Mouse (Mus musculus): Measurements from ENCODE around the gene Adcy2. TPM values are rescaled to one million over a fixed set of nuclear protein-coding genes. Genes with fewer than 3 reads are reported as not detected.

The Adcy2 gene
- polyA plus RNA-seq, 1 experiment from 2014 or later = 15.2 TPM

DNA sequence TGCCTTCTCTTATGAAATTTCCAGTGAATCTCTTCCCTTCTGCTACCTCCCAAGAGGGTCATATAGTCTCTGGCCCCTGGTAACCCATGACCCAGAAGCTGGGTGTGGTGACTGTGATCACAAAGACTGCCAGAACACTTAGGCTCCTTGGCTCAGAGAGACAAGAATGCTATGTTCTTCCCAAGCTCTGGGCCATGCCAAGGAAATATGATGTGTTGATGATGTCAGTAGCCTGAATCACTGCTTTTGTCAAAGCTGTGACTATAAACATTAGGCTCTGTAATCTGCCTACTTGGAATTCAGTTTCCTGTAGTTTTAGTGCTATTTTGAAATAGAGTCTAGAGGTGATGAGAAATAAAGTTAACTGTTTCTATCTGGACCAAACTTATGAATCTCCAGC, 206.1 kb downstream of the Adcy2 start:
- Histone ChIP-seq H3K27ac (replicated peaks) (no peak overlapping the region), H3K36me3 (no peaks in the 10 kb centered on the region), H3K4me3 (no peak overlapping the region), H3K4me2 (no peak overlapping the region), H3K4me1 (replicated peaks) (no peaks in the 10 kb centered on the region), H3K9ac (no peak overlapping the region), H3K9me3 (no peaks in the 10 kb centered on the region), H3K27me3 (no peaks in the 10 kb centered on the region)
- ATAC-seq (ENCODE audit: low read depth) = no peak

DNA sequence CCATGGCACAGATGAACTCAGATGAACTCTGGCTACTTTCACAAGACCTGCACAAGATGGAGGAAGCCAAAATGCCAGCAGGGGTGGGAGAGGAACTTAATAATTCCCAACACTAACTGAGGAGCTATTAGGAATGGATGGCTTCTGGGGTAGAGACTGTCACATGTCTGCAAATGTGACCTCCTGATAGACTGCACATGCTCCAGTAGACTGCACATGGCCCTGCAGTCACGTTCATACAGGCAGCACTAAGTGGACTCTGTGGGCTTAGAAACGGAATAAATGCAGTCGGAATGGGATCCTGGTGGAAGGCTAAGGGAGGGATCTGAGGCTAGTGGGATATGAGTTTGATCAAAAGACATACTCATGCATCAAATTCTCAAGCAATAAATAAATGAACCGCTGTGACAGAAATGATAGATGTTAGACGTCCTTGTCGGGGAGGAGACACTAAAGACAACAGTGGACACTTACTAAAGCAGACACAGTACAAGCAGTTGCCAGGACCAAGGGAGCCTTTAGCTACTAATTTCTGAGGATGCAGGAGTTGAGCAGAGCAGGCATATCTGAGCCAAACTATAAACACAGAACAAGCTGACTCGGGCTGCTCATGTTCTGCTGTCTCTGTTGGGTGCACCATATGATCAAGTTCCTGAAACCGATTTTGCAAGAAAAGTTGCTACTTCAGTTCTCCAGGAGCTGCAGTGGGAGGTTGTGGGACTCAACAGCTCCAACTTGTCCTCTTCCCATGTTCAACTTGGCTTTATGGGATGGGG, 211.9 kb downstream of the Adcy2 start:
- Histone ChIP-seq H3K4me2 (no peak overlapping the region), H3K9ac (no peak overlapping the region), H3K9me3 (no peaks in the 10 kb centered on the region), H3K27ac (replicated peaks) (no peak overlapping the region), H3K36me3 (no peaks in the 10 kb centered on the region), H3K4me3 (no peak overlapping the region), H3K4me1 (replicated peaks) (no peaks in the 10 kb centered on the region), H3K27me3 (no peaks in the 10 kb centered on the region)
- ATAC-seq (ENCODE audit: low read depth) = no peak
- WGBS = 89% methylated on average over 8 of the region's 8 CpGs

GRCm38 (mm10) chr13:68783096-68783495, 216.2 kb downstream of the Adcy2 start:
- Histone ChIP-seq H3K9ac (no peak overlapping the region), H3K36me3 (no peaks in the 10 kb centered on the region), H3K4me3 (no peak overlapping the region), H3K27ac (replicated peaks) (no peak overlapping the region), H3K4me1 (replicated peaks) (no peaks in the 10 kb centered on the region), H3K9me3 (no peaks in the 10 kb centered on the region), H3K4me2 (no peak overlapping the region), H3K27me3 (no peaks in the 10 kb centered on the region)
- WGBS = 65% methylated on average over 1 of the region's 1 CpGs
- no peak for ATAC-seq (ENCODE audit: low read depth)

DNA sequence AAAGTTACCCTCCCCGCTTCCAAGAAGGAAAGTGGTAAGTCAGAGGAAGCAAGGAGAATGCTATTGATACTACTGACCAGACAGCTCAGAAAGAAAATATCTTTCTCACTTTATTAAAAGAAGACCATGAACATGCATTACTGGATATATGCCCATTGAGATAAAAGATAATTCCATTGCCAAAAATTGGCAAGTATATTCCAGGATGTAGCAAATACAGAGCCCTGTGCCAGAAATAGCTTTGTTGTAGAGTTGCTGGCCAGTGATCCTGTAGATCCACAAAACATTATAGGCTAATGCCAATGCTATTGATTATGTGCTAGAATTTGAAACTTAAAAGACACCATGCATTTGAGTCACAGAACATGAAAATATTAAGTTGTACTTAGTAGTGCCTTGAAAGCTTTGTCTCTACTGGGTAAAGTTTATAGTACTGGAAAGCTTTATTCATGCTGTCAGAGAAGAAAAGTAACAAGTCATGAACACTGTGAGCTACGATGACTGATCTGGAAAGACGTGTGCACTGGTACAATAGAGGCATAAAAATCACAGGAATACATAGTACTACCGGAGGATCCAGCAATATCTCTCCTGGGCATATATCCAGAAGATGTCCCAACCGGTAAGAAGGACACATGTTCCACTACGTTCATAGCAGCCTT, 221.2 kb downstream of the Adcy2 start:
- no peak overlapping the region for H3K4me3 ChIP-seq
- H3K36me3 ChIP-seq = no peaks in the 10 kb centered on the region
- no peak overlapping the region for H3K9ac ChIP-seq
- H3K4me1 ChIP-seq (replicated peaks) = no peaks in the 10 kb centered on the region
- 89% methylated on average over 6 of the region's 6 CpGs for WGBS
- H3K4me2 ChIP-seq = no peak overlapping the region
- H3K27ac ChIP-seq (replicated peaks) = no peak overlapping the region
- H3K9me3 ChIP-seq = no peaks in the 10 kb centered on the region
- H3K27me3 ChIP-seq = no peaks in the 10 kb centered on the region
- no peak for ATAC-seq (ENCODE audit: low read depth)

GRCm38 (mm10) chr13:68773599-68774211, 225.6 kb downstream of the Adcy2 start:
- no peak for ATAC-seq (ENCODE audit: low read depth)
- Histone ChIP-seq H3K4me2 (no peak overlapping the region), H3K4me1 (replicated peaks) (no peaks in the 10 kb centered on the region), H3K9me3 (no peaks in the 10 kb centered on the region), H3K9ac (no peak overlapping the region), H3K27ac (replicated peaks) (no peak overlapping the region), H3K36me3 (no peaks in the 10 kb centered on the region), H3K4me3 (no peak overlapping the region), H3K27me3 (no peaks in the 10 kb centered on the region)
- WGBS = 68% methylated on average over 2 of the region's 2 CpGs

- WGBS = 94% methylated on average over 3 of the region's 3 CpGs
- H3K4me1 ChIP-seq (replicated peaks) = no peaks in the 10 kb centered on the region
These were observed 230.8 kb downstream of the Adcy2 start for GRCm38 (mm10) chr13:68768588-68768987.

GRCm38 (mm10) chr13:68765896-68766578, 233.3 kb downstream of the Adcy2 start:
- Histone ChIP-seq H3K4me3 (no peak overlapping the region), H3K9me3 (no peaks in the 10 kb centered on the region), H3K27ac (replicated peaks) (no peak overlapping the region), H3K4me1 (replicated peaks) (no peaks in the 10 kb centered on the region), H3K36me3 (no peaks in the 10 kb centered on the region), H3K4me2 (no peak overlapping the region), H3K9ac (no peak overlapping the region), H3K27me3 (no peaks in the 10 kb centered on the region)
- WGBS = 86% methylated on average over 8 of the region's 8 CpGs
- no peak for ATAC-seq (ENCODE audit: low read depth)

More at GRCm38 (mm10) chr13:68768588-68768987, 230.8 kb downstream of the Adcy2 start:
- Histone ChIP-seq H3K4me2 (no peak overlapping the region), H3K4me3 (no peak overlapping the region), H3K27ac (replicated peaks) (no peak overlapping the region), H3K36me3 (no peaks in the 10 kb centered on the region), H3K9ac (no peak overlapping the region), H3K27me3 (no peaks in the 10 kb centered on the region), H3K9me3 (no peaks in the 10 kb centered on the region)
- no peak for ATAC-seq (ENCODE audit: low read depth)

DNA sequence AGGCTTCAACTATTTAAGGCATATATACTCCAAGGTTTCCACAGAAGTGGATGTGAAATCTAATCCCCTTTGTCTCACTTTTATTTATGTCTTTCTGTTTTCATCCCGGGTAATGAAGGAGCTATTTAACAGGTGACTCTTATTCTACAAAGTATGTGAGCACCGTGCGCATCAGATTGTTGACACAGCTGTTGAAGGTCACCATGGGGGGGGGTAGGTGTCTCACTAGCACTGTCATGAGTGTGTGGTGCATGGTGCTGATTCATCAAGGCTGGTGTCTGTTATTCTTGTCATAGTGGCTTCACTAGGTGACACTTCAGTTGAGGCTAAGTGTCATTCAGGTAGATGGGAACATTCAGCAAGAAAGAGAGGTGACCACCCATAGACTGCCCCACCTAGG, 234.7 kb downstream of the Adcy2 start:
- Histone ChIP-seq H3K4me1 (replicated peaks) (no peaks in the 10 kb centered on the region), H3K27ac (replicated peaks) (no peak overlapping the region), H3K9me3 (no peaks in the 10 kb centered on the region), H3K36me3 (no peaks in the 10 kb centered on the region), H3K9ac (no peak overlapping the region), H3K4me2 (no peak overlapping the region), H3K27me3 (no peaks in the 10 kb centered on the region), H3K4me3 (no peak overlapping the region)
- no peak for ATAC-seq (ENCODE audit: low read depth)
- WGBS = 79% methylated on average over 3 of the region's 3 CpGs

DNA sequence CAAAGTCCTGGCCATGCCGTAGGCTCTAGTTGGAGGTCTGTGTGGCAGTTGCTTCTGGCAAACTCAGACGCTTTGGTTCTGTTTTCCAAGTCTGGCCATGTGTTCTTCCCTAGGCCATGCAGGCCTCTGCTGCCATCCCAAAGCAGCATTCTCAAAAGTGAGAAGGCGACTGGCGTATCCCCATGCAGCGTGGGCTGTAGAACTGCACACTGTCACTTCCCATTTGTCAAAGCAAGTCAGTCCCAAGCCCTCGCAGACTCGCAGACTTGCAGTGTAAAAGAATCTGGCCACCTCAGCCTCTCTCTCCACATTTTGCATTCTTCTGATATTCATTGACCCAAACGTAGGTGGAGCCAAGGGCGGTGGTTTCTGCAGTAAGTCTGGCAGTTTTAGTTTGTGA, 249.5 kb downstream of the Adcy2 start:
- no peaks in the 10 kb centered on the region for H3K36me3 ChIP-seq
- 72% methylated on average over 9 of the region's 9 CpGs for WGBS
- no peak overlapping the region for H3K27ac ChIP-seq (replicated peaks)
- no peak for ATAC-seq (ENCODE audit: low read depth)
- H3K4me2 ChIP-seq = no peak overlapping the region
- H3K4me1 ChIP-seq (replicated peaks) = no peaks in the 10 kb centered on the region
- H3K27me3 ChIP-seq = no peaks in the 10 kb centered on the region
- no peak overlapping the region for H3K9ac ChIP-seq
- no peak overlapping the region for H3K4me3 ChIP-seq
- H3K9me3 ChIP-seq = no peaks in the 10 kb centered on the region

DNA sequence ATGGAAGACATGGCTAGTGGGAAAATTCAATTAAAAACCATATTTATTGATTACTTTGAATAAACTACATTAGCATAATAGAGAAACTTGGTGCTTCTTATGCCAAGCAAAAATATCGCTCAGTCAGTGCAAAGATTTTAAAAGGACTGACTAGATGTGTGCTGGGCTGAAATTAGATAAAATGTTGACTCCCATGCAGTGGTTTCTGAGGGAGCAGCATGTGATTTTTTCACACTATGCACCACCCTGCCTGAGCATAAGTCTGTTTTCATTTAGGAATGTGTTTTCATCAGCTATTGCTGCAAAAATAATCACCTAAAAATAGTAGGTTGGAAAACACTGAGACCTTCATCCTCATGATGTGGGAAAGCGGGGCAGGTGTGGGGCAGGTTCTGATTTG, 250.0 kb downstream of the Adcy2 start:
- no peak for ATAC-seq (ENCODE audit: low read depth)
- no peak overlapping the region for H3K4me2 ChIP-seq
- no peaks in the 10 kb centered on the region for H3K27me3 ChIP-seq
- H3K9ac ChIP-seq = no peak overlapping the region
- H3K9me3 ChIP-seq = no peaks in the 10 kb centered on the region
- H3K4me1 ChIP-seq (replicated peaks) = no peaks in the 10 kb centered on the region
- H3K4me3 ChIP-seq = no peak overlapping the region
- no peak overlapping the region for H3K27ac ChIP-seq (replicated peaks)
- 88% methylated on average over 2 of the region's 2 CpGs for WGBS
- no peaks in the 10 kb centered on the region for H3K36me3 ChIP-seq

- no peaks in the 10 kb centered on the region for H3K27me3 ChIP-seq
- H3K4me3 ChIP-seq = no peak overlapping the region
- no peaks in the 10 kb centered on the region for H3K9me3 ChIP-seq
- no peak overlapping the region for H3K4me2 ChIP-seq
- no peak overlapping the region for H3K9ac ChIP-seq
- ATAC-seq (ENCODE audit: low read depth) = no peak
- no peak overlapping the region for H3K27ac ChIP-seq (replicated peaks)
- no peaks in the 10 kb centered on the region for H3K36me3 ChIP-seq
- WGBS = 88% methylated on average over 5 of the region's 5 CpGs
- H3K4me1 ChIP-seq (replicated peaks) = no peaks in the 10 kb centered on the region
These were observed 253.9 kb downstream of the Adcy2 start for GRCm38 (mm10) chr13:68745426-68745825.

GRCm38 (mm10) chr13:68712661-68713060, 286.7 kb downstream of the Adcy2 start:
- Histone ChIP-seq H3K36me3 (0 out of 2 replicates have a peak, but pooled peaks cover 6% of the 10 kb centered on the region), H3K4me2 (no peak overlapping the region), H3K27ac (replicated peaks) (no peak overlapping the region), H3K4me3 (no peak overlapping the region), H3K27me3 (no peaks in the 10 kb centered on the region), H3K9ac (no peak overlapping the region), H3K4me1 (replicated peaks) (no peaks in the 10 kb centered on the region), H3K9me3 (no peaks in the 10 kb centered on the region)
- ATAC-seq (ENCODE audit: low read depth) = no peak

All from neural tube, embryonic 13.5 days (tissue).